Mouse (Mus musculus) midbrain, embryonic 12.5 days (tissue): ENCODE data around the gene Tbx21. TPM values are rescaled to one million over a fixed set of nuclear protein-coding genes. Genes with fewer than 3 reads are reported as not detected.

ENCODE experiments used
- ATAC-seq: fragments of 200-750 bp; cut with Nextera tagmentation; 2 replicates; pipeline ENCODE4 v1.8.0; 2017; ENCODE audit warnings: low read depth, moderate TSS enrichment, moderate library complexity; ENCODE audit not compliant: low FRiP score
- H3K27ac ChIP-seq: fragments of 300-500 bp; sonication (generic); replicated peaks from 2 replicates; pipeline ENCODE4 v1.5.1; 2016; ENCODE audit warnings: mild to moderate bottlenecking
- H3K27me3 ChIP-seq: fragments of 300-500 bp; sonication (generic); 2 replicates; pipeline ENCODE4 v1.6.1; 2016; ENCODE audit warnings: mild to moderate bottlenecking
- H3K36me3 ChIP-seq: fragments of 300-500 bp; sonication (generic); 2 replicates; pipeline ENCODE4 v1.6.1; 2016
- H3K4me1 ChIP-seq: fragments of 300-500 bp; sonication (generic); 2 replicates; pipeline ENCODE4 v1.6.1; 2016
- H3K4me2 ChIP-seq: fragments of 300-500 bp; sonication (generic); replicated peaks from 2 replicates; pipeline ENCODE4 v1.6.1; 2016; ENCODE audit warnings: mild to moderate bottlenecking, moderate library complexity
- H3K4me3 ChIP-seq: fragments of 300-500 bp; sonication (generic); 2 replicates; pipeline ENCODE4 v1.5.1; 2016; ENCODE audit warnings: mild to moderate bottlenecking
- H3K9ac ChIP-seq: fragments of 300-500 bp; sonication (generic); replicated peaks from 2 replicates; pipeline ENCODE4 v1.6.1; 2016; ENCODE audit warnings: mild to moderate bottlenecking, moderate library complexity
- H3K9me3 ChIP-seq: fragments of 300-500 bp; sonication (generic); 2 replicates; pipeline ENCODE4 v1.6.1; 2016; ENCODE audit warnings: mild to moderate bottlenecking
- WGBS: fragments of 180-500 bp; shearing (Covaris S2); methylation state at CpG from one replicate; pipeline ENCODE4 v1.1.7; 2016; 5-methylcytosine and 5-hydroxymethylcytosine counted together
- microRNA-seq: library from miRNA; unstranded; fragments of <30 nt; microRNA quantifications from one replicate; pipeline ENCODE4, GENCODE M21; 2017
- polyA plus RNA-seq: library from polyadenylated mRNA; unstranded; fragments of >200 nt; fragmentation: Nextera tagmentation; extraction: Ambion mirVana; gene quantifications from 2 replicates; pipeline ENCODE4 v1.2.1, GENCODE M21; 2016

Gene Tbx21
- polyA plus RNA-seq, 1 experiment from 2014 or later = 0.23 TPM

- no peak overlapping the region for H3K9ac ChIP-seq
- H3K27me3 ChIP-seq = no peaks in the 10 kb centered on the region
Measured at GRCm38 (mm10) chr11:97049492-97050085, 65.5 kb downstream of the Tbx21 start.

DNA sequence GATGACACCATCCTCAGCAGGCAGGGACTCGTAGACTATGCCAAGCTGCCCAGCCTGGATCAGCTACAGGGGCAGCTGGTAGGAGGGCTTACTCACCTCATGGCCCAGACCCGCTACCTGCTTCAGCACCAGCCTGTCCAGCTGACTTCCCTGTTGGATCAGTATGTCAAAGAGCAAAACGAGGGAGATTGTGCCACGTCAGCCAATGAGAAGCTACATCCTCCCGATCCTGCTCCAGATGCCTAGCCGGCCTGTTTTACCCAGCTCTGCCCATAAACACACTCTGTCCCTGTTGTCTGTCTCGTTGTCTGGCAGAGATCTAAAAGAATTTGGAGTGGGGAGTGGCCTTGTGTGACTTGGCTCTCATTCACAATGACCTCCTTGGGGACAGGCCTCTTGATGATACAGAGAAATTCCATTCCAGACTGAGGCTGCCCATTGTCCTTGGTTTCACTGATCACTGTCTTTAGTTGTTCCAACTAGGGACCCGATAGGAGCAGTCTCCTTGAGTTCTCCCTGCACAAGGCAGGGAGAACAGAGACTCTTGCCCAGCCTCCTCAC is 67.0 kb downstream of the Tbx21 start:
- WGBS = 86% methylated on average over 8 of the region's 8 CpGs
- Histone ChIP-seq H3K4me2 (no peak overlapping the region), H3K4me1 (peaks cover 23% of the 10 kb centered on the region), H3K9ac (no peak overlapping the region), H3K27ac (no peak overlapping the region), H3K4me3 (no peak overlapping the region), H3K27me3 (no peaks in the 10 kb centered on the region), H3K9me3 (no peaks in the 10 kb centered on the region), H3K36me3 (peaks cover 47% of the 10 kb centered on the region)
- no peak for ATAC-seq

More at GRCm38 (mm10) chr11:97049492-97050085, 65.5 kb downstream of the Tbx21 start:
- Histone ChIP-seq H3K4me1 (peaks cover 23% of the 10 kb centered on the region), H3K4me2 (no peak overlapping the region), H3K36me3 (peaks cover 41% of the 10 kb centered on the region), H3K9me3 (no peaks in the 10 kb centered on the region), H3K27ac (no peak overlapping the region), H3K4me3 (no peak overlapping the region)
- ATAC-seq = no peak
- WGBS = 81% methylated on average over 6 of the region's 6 CpGs

Small RNA genes within 50 kb of the gene (microRNA-seq; reads per million reads assigned to microRNA genes)
- gene Mir7235 = not detected
- 1.4 reads per million for gene Mir8103

Other genes with a start within 250 kb of the Tbx21 start
- gene Cdk5rap3, start 198.8 kb downstream of the Tbx21 start, polyA plus RNA-seq = 107 and 116 TPM in 2 replicates
- gene Prr15l, start 187.2 kb downstream of the Tbx21 start, polyA plus RNA-seq = 0.55 and 0.68 TPM in 2 replicates
- 14.6 and 16.4 TPM in 2 replicates for gene Pnpo, start 171.3 kb downstream of the Tbx21 start, polyA plus RNA-seq
- 23.4 and 25.9 TPM in 2 replicates for gene Sp2, start 132.4 kb downstream of the Tbx21 start, polyA plus RNA-seq
- 0.26 and 0.63 TPM in 2 replicates for gene Sp6, start 101.9 kb downstream of the Tbx21 start, polyA plus RNA-seq
- gene Scrn2, start 85.4 kb downstream of the Tbx21 start, polyA plus RNA-seq = 22.5 and 24.2 TPM in 2 replicates
- 2.4 and 3.3 TPM in 2 replicates for gene Lrrc46, start 73.9 kb downstream of the Tbx21 start, polyA plus RNA-seq
- gene Mrpl10, start 73.8 kb downstream of the Tbx21 start, polyA plus RNA-seq = 63.4 and 64.4 TPM in 2 replicates
- 8.5 and 10.8 TPM in 2 replicates for gene Osbpl7, start 64.7 kb downstream of the Tbx21 start, polyA plus RNA-seq
- gene Tbkbp1, start 36.2 kb upstream of the Tbx21 start, polyA plus RNA-seq = 6.7 and 8.9 TPM in 2 replicates
- gene Kpnb1, start 72.5 kb upstream of the Tbx21 start, polyA plus RNA-seq = 68.2 and 68.6 TPM in 2 replicates
- gene Npepps, start 165.3 kb upstream of the Tbx21 start, polyA plus RNA-seq = 134 and 144 TPM in 2 replicates
- gene Mrpl45, start 200.4 kb upstream of the Tbx21 start, polyA plus RNA-seq = 43.2 and 46.5 TPM in 2 replicates
- gene Gpr179, start 236.7 kb upstream of the Tbx21 start, polyA plus RNA-seq = 0.13 and 0.18 TPM in 2 replicates
- 9.3 and 9.4 TPM in 2 replicates for gene Socs7, start 247.2 kb upstream of the Tbx21 start, polyA plus RNA-seq